Comparison of ENCODE assay signal across 18 mouse cellular contexts in the genomic region with DNA sequence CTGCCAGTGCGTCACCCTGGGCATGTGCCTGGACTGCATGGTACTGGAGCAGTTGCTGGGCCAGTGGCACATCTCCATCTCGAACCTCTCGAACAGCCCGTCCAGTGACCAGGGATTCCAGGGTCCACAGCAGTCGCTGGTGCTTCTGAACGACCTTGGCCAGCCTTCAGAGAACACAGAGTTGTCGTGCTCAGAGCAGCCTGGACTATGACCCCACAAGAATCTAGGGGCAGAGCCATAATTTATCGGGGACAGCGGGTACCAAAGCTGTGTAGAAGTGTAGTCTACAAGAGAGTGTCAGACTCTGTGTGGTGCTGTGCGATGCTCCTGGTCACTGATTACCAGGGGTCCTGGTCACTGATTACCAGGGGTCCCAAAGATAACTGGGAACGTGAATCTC. TPM values are rescaled to one million over a fixed set of nuclear protein-coding genes. Genes with fewer than 3 reads are reported as not detected.
DNase-seq lines count a peak whose midpoint lies in the region; ATAC-seq and TF ChIP-seq lines count a peak whose summit lies in the region.
"Had no signal": no experiment of that assay in that cellular context is flagged by ENCODE, and none has a peak within 500 bp of the region (broad histone marks: within the 10 kb centered on the region; RNA-seq: fewer than 3 reads in every experiment).

No protein-coding gene starts in this region.

- no peaks in the 10 kb centered on the region for H3K9me3 ChIP-seq in kidney, embryonic 14.5 days (ENCODE audit: control insufficient read depth, low read length)
- H3K9me3 ChIP-seq: forebrain, embryonic 13.5 days; heart, embryonic 12.5 days; neural tube, embryonic 12.5 days had no signal

- H3K4me1 ChIP-seq in liver, adult 2 months (ENCODE audit: control insufficient read depth, insufficient read depth, low read length), result peaks cover 16% of the 10 kb centered on the region
- peaks cover 17% of the 10 kb centered on the region for H3K4me1 ChIP-seq in kidney, embryonic 14.5 days (ENCODE audit: control insufficient read depth, insufficient read depth, low read length)
- H3K4me1 ChIP-seq: neural tube, embryonic 12.5 days had no signal

- H3K4me2 ChIP-seq in kidney, embryonic 14.5 days (replicated peaks; ENCODE audit: low read depth, low read length), result no peak overlapping the region
- H3K4me2 ChIP-seq: forebrain, embryonic 13.5 days; heart, embryonic 12.5 days; lung, embryonic 14.5 days; neural tube, embryonic 12.5 days had no signal

- 0 out of 2 replicates have a peak, but pooled peaks have one; percentile 3 for ATAC-seq in kidney, embryonic 14.5 days (ENCODE audit: low FRiP score, low TSS enrichment)
- no peak for ATAC-seq in monocyte, adult 5-6 weeks (replicated peaks; ENCODE audit: insufficient number of reproducible peaks, low FRiP score, low TSS enrichment, poor library complexity, severe bottlenecking)
- ATAC-seq: forebrain, embryonic 13.5 days; hindbrain, embryonic 16.5 days had no signal

- WGBS in liver, adult 2 months, result 24% methylated on average over 11 of the region's 11 CpGs
- 73% methylated on average over 11 of the region's 11 CpGs for WGBS in kidney, embryonic 14.5 days

- H3K36me3 ChIP-seq in liver, adult 2 months (ENCODE audit: control insufficient read depth, insufficient read depth, low read length), result peaks cover 19% of the 10 kb centered on the region; the same call in 1 of the 2 replicates
- peaks cover 39% of the 10 kb centered on the region for H3K36me3 ChIP-seq in kidney, embryonic 14.5 days (ENCODE audit: control insufficient read depth, insufficient read depth, low read length)

- peak overlapping the region; percentile 28; the same call in 1 of the 2 replicates for H3K9ac ChIP-seq in liver, adult 2 months (ENCODE audit: low read depth, low read length)
- H3K9ac ChIP-seq in kidney, embryonic 14.5 days (ENCODE audit: low read depth, low read length), result no peak overlapping the region
- H3K9ac ChIP-seq: lung, embryonic 14.5 days; neural tube, embryonic 12.5 days had no signal

- peak; percentile 97 for DNase-seq in liver, adult 2 months (ENCODE audit: extremely low read depth, low read depth, low spot score)
- DNase-seq in liver, result no peak
- DNase-seq in kidney, postnatal 25 days, result peak; percentile 53 to 83
- DNase-seq in frontal cortex, postnatal 10 days (ENCODE audit: low spot score in 2 of 2), result no peak
- DNase-seq in frontal cortex, adult 2 months (ENCODE audit: extremely low spot score in 1 of 2, low spot score in 1 of 2), result no peak
- DNase-seq: cerebellum, adult 9-10 months; layer of hippocampus, adult 9-11 months; lung, embryonic 14.5 days; lung, postnatal 4 days had no signal

- peak overlapping the region; percentile 92 for H3K27ac ChIP-seq in liver, adult 2 months (replicated peaks; ENCODE audit: insufficient read depth, low read depth, low read length)
- H3K27ac ChIP-seq in kidney, embryonic 14.5 days (ENCODE audit: low read depth, low read length), result no peak overlapping the region
- H3K27ac ChIP-seq: forebrain, embryonic 13.5 days; neural tube, embryonic 12.5 days had no signal

- no peaks in the 10 kb centered on the region for H3K79me2 ChIP-seq in liver, adult 2 months (ENCODE audit: control insufficient read depth, insufficient read depth, low read length)

- TF ChIP-seq CTCF in liver, adult 2 months (IDR thresholded peaks at IDR 0.05; ENCODE audit: low read depth, low read length), result no peak

- H3K4me3 ChIP-seq in liver, adult 2 months (ENCODE audit: insufficient read depth, low read depth, low read length), result no peak overlapping the region
- no peak overlapping the region for H3K4me3 ChIP-seq in kidney, embryonic 14.5 days (ENCODE audit: low read length)
- H3K4me3 ChIP-seq: forebrain, embryonic 13.5 days; heart, embryonic 12.5 days; neural tube, embryonic 12.5 days had no signal

- TF ChIP-seq POLR2A in liver, adult 2 months (IDR thresholded peaks at IDR 0.05; ENCODE audit: extremely low read depth, insufficient read depth, low read length), result no peak

- no peaks in the 10 kb centered on the region for H3K27me3 ChIP-seq in liver, adult 2 months (ENCODE audit: control insufficient read depth, insufficient read depth, low read length)
- H3K27me3 ChIP-seq in kidney, embryonic 14.5 days (ENCODE audit: control insufficient read depth, insufficient read depth, low read length), result no peaks in the 10 kb centered on the region
- H3K27me3 ChIP-seq: forebrain, embryonic 13.5 days; heart, embryonic 12.5 days; neural tube, embryonic 12.5 days had no signal

RNA-seq across cellular contexts. Expression of a gene that starts 6.2 kb away (rescaled TPM):
- total RNA-seq in liver, adult 2 months (2014; rRNA removed), result 48.0 and 59.1 TPM in 2 replicates
- 62.1 and 66.4 TPM in 2 replicates for polyA plus RNA-seq in liver, adult 2 months (2012; rRNA removed)
- polyA plus RNA-seq in kidney, embryonic 14.5 days (2014; fragmentation: Nextera tagmentation; extraction: Ambion mirVana), result 101 and 110 TPM in 2 replicates
- total RNA-seq in monocyte, adult 5-6 weeks (2017), result 23.4 to 37.8 TPM (median 26.8 TPM) in 3 replicates
- 54.2 and 61.5 TPM in 2 replicates for polyA plus RNA-seq in frontal cortex, adult 2 months (2012; rRNA removed)

RNA-seq across cellular contexts. Expression of a gene that starts 6.5 kb away (rescaled TPM):
- total RNA-seq in liver, adult 2 months (2014; rRNA removed), result 33.3 and 47.6 TPM in 2 replicates
- polyA plus RNA-seq in liver, adult 2 months (2012; rRNA removed), result 116 and 162 TPM in 2 replicates
- 46.6 and 58.0 TPM in 2 replicates for polyA plus RNA-seq in kidney, embryonic 14.5 days (2014; fragmentation: Nextera tagmentation; extraction: Ambion mirVana)
- 28.6 to 46.8 TPM (median 34.2 TPM) in 3 replicates for total RNA-seq in monocyte, adult 5-6 weeks (2017)
- 10.1 and 10.8 TPM in 2 replicates for polyA plus RNA-seq in frontal cortex, adult 2 months (2012; rRNA removed)

RNA-seq across cellular contexts. Expression of a gene that starts 11.7 kb away (rescaled TPM):
- total RNA-seq in liver, adult 2 months (2014; rRNA removed), result 3.2 and 5.4 TPM in 2 replicates
- 20.8 and 30.8 TPM in 2 replicates for polyA plus RNA-seq in liver, adult 2 months (2012; rRNA removed)
- polyA plus RNA-seq in kidney, embryonic 14.5 days (2014; fragmentation: Nextera tagmentation; extraction: Ambion mirVana), result 1.0 and 1.3 TPM in 2 replicates
- total RNA-seq in monocyte, adult 5-6 weeks (2017), result 35.3 to 62.4 TPM (median 36.7 TPM) in 3 replicates
- polyA plus RNA-seq in frontal cortex, adult 2 months (2012; rRNA removed), result 25.2 and 29.6 TPM in 2 replicates

RNA-seq across cellular contexts. Expression of a gene that starts 11.9 kb away (rescaled TPM):
- 0.13 TPM in 1 of 2 replicates, not detected in the other for total RNA-seq in liver, adult 2 months (2014; rRNA removed)
- 0.98 TPM in 1 of 2 replicates, not detected in the other for polyA plus RNA-seq in liver, adult 2 months (2012; rRNA removed)
- polyA plus RNA-seq in kidney, embryonic 14.5 days (2014; fragmentation: Nextera tagmentation; extraction: Ambion mirVana), result 0.19 and 0.47 TPM in 2 replicates
- total RNA-seq in monocyte, adult 5-6 weeks (2017), result 1.5 TPM in 1 of 3 replicates, not detected in the others
- polyA plus RNA-seq in frontal cortex, adult 2 months (2012; rRNA removed), result 0.06 and 0.12 TPM in 2 replicates
- total RNA-seq: adrenal gland, adult 18-20 months; heart, postnatal 4 days; left cerebral cortex, adult 8-10 months had no signal
- polyA plus RNA-seq: neural tube, embryonic 12.5 days had no signal

RNA-seq across cellular contexts. Expression of a gene that starts 15.8 kb away (rescaled TPM):
- total RNA-seq in liver, adult 2 months (2014; rRNA removed), result 0.07 TPM in 1 of 2 replicates, not detected in the other
- not detected in 2 replicates for polyA plus RNA-seq in liver, adult 2 months (2012; rRNA removed)
- polyA plus RNA-seq in kidney, embryonic 14.5 days (2014; fragmentation: Nextera tagmentation; extraction: Ambion mirVana), result 0.10 and 0.28 TPM in 2 replicates
- total RNA-seq in monocyte, adult 5-6 weeks (2017), result not detected in 3 replicates
- 858 and 911 TPM in 2 replicates for polyA plus RNA-seq in frontal cortex, adult 2 months (2012; rRNA removed)

Comparison
In these comparisons a context has a peak if more than half of its experiments do, and no peak if none do; other contexts are left out.
1. DNase-seq: peak in liver, adult 2 months (single experiment) and kidney, postnatal 25 days (2 of 2); none in liver (single experiment), frontal cortex, postnatal 10 days (0 of 2) and frontal cortex, adult 2 months (0 of 2).